Mouse (Mus musculus): ENCODE results near the gene Fbxo48. TPM values are rescaled to one million over a fixed set of nuclear protein-coding genes. Genes with fewer than 3 reads are reported as not detected.

The Fbxo48 gene
- polyA plus RNA-seq, 1 experiment from 2014 or later, result 1.4 TPM

- Histone ChIP-seq H3K4me3 (ENCODE audit: low read length) (no peak overlapping the region), H3K9ac (ENCODE audit: low read length) (no peak overlapping the region), H3K4me2 (ENCODE audit: low read depth, low read length) (no peak overlapping the region), H3K36me3 (ENCODE audit: control insufficient read depth, insufficient read depth, low read length) (no peaks in the 10 kb centered on the region), H3K4me1 (replicated peaks; ENCODE audit: control insufficient read depth, insufficient read depth, low read length) (no peaks in the 10 kb centered on the region), H3K27ac (ENCODE audit: low read length) (no peak overlapping the region), H3K9me3 (ENCODE audit: control insufficient read depth, low read length) (no peaks in the 10 kb centered on the region), H3K27me3 (ENCODE audit: control insufficient read depth, insufficient read depth, low read depth, low read length) (no peaks in the 10 kb centered on the region)
- 75% methylated on average over 3 of the region's 3 CpGs for WGBS
- ATAC-seq (ENCODE audit: low read depth), result no peak
These were observed 52.6 kb downstream of the Fbxo48 start for GRCm38 (mm10) chr11:17003757-17004156.

Other genes starting within 250 kb of the Fbxo48 start
- gene Egfr, start 199.2 kb upstream of the Fbxo48 start, polyA plus RNA-seq (2015; fragmentation: Nextera tagmentation; extraction: Ambion mirVana), result 5.4 and 6.2 TPM in 2 replicates
- gene Cnrip1, start 100.2 kb downstream of the Fbxo48 start, polyA plus RNA-seq (2015; fragmentation: Nextera tagmentation; extraction: Ambion mirVana), result 34.1 and 35.0 TPM in 2 replicates
- gene Plek, start 101.0 kb downstream of the Fbxo48 start, polyA plus RNA-seq (2015; fragmentation: Nextera tagmentation; extraction: Ambion mirVana), result 5.0 and 5.2 TPM in 2 replicates
- 85.6 and 89.4 TPM in 2 replicates for gene Ppp3r1, start 207.9 kb downstream of the Fbxo48 start, polyA plus RNA-seq (2015; fragmentation: Nextera tagmentation; extraction: Ambion mirVana)
- gene Wdr92, start 230.7 kb downstream of the Fbxo48 start, polyA plus RNA-seq (2015; fragmentation: Nextera tagmentation; extraction: Ambion mirVana), result 27.0 and 28.6 TPM in 2 replicates

Data from lung, embryonic 16.5 days (tissue).